Mouse (Mus musculus) right cerebral cortex, postnatal 14 days (tissue): Measurements from ENCODE around the gene Gm20937.
"Not testable (repeated sequence)": the region's sequence is repeated elsewhere in the genome, so short reads cannot be mapped to it uniquely, and the experiment has no call there.

Experiments used
- DNase-seq: peaks from one replicate; pipeline ENCODE4 v3.0.0; 2022

Gm20937 gene

DNA sequence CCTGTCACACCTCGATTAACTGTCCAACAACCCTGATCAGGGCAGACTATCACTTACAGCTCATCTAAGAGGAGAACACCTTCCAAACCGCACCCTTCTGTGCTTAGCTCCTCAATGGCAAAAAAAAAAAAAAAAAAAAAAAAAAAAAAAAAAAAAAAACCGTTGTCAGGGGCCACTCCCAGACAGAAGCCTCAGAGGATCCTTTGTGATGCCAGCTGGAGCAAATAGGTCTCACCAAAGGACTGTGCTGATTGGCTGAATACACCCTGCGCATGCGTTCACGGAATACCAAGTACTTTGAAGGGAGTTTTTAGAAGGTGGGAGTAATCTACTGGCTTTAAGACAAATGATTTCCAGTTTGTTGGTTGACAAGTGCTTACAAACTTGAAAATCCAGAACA lies at the start of gene Gm20937:
Gene Gm20937, minus strand, starts transcription at position 101 of the 400 bp plus-strand sequence.
- not testable (repeated sequence) for DNase-seq
